Mouse (Mus musculus): ENCODE results near the gene Ms4a18. TPM values are rescaled to one million over a fixed set of nuclear protein-coding genes. Genes with fewer than 3 reads are reported as not detected.

Ms4a18 gene
- polyA plus RNA-seq, 1 experiment from 2014 or later, result not detected

DNA sequence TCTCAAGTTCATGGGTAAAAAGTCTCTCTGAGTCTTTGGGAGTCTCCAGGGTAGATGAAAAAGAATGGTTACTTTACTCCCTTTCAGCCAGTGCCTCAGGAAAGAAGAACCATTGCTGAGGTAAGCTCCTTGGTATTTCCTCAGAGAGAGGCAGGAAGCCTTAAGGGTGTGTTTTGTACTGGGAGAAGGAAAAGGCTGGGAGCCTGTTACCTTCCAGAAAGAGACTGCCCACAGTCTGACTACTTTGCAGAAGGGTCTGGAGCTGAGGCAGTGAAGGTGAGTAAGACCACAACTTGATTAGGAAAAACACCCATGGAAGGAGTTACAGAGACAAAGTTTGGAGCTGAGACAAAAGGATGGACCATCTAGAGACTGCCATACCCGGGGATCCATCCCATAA, 30.7 kb upstream of the Ms4a18 start:
- no peak overlapping the region for H3K4me3 ChIP-seq (ENCODE audit: low read depth, low read length)
- 83% methylated on average over 1 of the region's 1 CpGs for WGBS
- H3K9ac ChIP-seq (replicated peaks; ENCODE audit: low read depth, low read length), result no peak overlapping the region
- no peak overlapping the region for H3K27ac ChIP-seq (ENCODE audit: low read depth, low read length)
- no peaks in the 10 kb centered on the region for H3K4me1 ChIP-seq (ENCODE audit: control insufficient read depth, insufficient read depth, low read length)
- no peak for ATAC-seq (ENCODE audit: low read depth)
- H3K9me3 ChIP-seq (ENCODE audit: control insufficient read depth, low read length), result no peaks in the 10 kb centered on the region
- H3K27me3 ChIP-seq (ENCODE audit: control insufficient read depth, insufficient read depth, low read length), result no peaks in the 10 kb centered on the region
- H3K4me2 ChIP-seq (ENCODE audit: low read depth, low read length), result no peak overlapping the region
- H3K36me3 ChIP-seq (ENCODE audit: control insufficient read depth, insufficient read depth, low read length), result no peaks in the 10 kb centered on the region

DNA sequence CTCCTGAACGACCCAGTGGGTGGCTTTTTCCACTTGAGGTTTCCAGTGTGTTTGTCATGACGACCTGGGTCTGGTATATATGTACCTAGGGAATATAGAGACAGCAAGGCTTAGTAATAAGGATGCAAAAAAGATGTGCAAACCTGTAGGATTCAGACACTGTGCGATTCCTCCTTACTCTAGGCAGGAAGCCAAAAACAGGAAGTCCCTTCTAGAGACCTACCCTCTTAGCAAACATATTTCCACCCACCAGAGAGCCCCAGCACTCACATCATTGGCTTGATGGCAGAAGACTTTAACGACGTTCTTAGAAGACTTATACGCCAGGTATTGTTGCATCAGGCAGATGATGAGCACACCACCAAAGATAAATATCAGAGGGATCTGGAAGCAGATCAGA, 30.2 kb upstream of the Ms4a18 start:
- H3K4me1 ChIP-seq (ENCODE audit: control insufficient read depth, insufficient read depth, low read length), result no peaks in the 10 kb centered on the region
- H3K27me3 ChIP-seq (ENCODE audit: control insufficient read depth, insufficient read depth, low read length), result no peaks in the 10 kb centered on the region
- H3K4me3 ChIP-seq (ENCODE audit: low read depth, low read length), result no peak overlapping the region
- H3K27ac ChIP-seq (ENCODE audit: low read depth, low read length), result no peak overlapping the region
- H3K9me3 ChIP-seq (ENCODE audit: control insufficient read depth, low read length), result no peaks in the 10 kb centered on the region
- 82% methylated on average over 6 of the region's 6 CpGs for WGBS
- no peaks in the 10 kb centered on the region for H3K36me3 ChIP-seq (ENCODE audit: control insufficient read depth, insufficient read depth, low read length)
- ATAC-seq (ENCODE audit: low read depth), result no peak
- no peak overlapping the region for H3K4me2 ChIP-seq (ENCODE audit: low read depth, low read length)
- no peak overlapping the region for H3K9ac ChIP-seq (replicated peaks; ENCODE audit: low read depth, low read length)

DNA sequence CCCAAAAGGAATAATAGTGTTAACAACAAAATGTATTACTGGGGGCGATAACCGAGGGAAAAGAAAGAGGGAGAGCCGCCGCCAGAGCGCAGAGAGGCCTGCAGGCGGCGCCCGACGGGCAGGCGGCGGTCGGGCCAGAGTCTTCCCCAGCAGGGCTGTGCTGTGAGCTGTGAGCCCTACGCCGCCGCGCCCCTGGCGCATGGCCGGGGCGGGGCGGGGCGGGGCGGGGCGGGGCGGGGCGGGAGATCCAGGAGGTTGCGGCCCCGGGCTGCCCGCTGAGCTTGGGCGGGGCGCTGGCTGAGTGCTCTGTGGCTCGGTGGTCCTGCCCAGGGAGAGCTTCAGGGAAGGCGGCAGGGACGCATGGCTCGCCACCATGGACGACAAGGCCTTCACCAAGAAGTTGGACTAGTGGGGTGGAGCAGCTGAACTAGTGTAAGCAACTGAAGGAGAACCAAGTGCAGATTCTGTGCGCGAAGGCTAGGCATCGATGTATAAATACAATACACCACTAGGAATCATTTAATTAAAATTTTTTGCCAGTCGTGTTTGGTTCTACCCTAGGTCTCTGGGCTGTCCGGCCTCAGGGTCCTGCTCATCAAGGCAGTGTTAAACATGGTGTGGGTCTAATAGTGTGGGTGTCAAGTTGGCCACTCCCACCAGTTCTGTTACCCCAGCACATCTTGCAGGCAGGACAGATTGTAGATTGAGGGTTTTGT, 27.3 kb upstream of the Ms4a18 start:
- WGBS, result 6% methylated on average over 40 of the region's 40 CpGs
- ATAC-seq (ENCODE audit: low read depth), result peak; percentile 99
- no peaks in the 10 kb centered on the region for H3K27me3 ChIP-seq (ENCODE audit: control insufficient read depth, insufficient read depth, low read length)

DNA sequence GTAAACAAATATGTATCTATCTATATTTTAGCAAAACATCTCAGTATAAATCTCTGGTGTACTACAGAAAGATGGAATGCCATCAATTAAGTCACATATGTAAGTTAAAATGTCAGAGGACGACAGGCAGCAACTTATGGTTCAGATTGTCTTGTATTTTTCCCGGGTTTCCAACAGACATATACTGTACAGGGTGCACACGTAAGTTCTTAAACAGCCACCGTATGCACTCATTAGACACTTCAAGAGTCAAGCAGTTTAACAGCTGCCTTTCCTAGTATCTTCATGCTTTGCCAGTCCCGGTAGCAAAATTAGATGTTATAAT, 26.8 kb upstream of the Ms4a18 start:
- peak; percentile 82 for ATAC-seq (ENCODE audit: low read depth)
- Histone ChIP-seq H3K4me2 (ENCODE audit: low read depth, low read length) (peak overlapping the region; percentile 56), H3K4me1 (ENCODE audit: control insufficient read depth, insufficient read depth, low read length) (no peaks in the 10 kb centered on the region), H3K27me3 (ENCODE audit: control insufficient read depth, insufficient read depth, low read length) (no peaks in the 10 kb centered on the region), H3K27ac (ENCODE audit: low read depth, low read length) (no peak overlapping the region), H3K36me3 (ENCODE audit: control insufficient read depth, insufficient read depth, low read length) (no peaks in the 10 kb centered on the region), H3K4me3 (ENCODE audit: low read depth, low read length) (peak overlapping the region; percentile 32), H3K9ac (replicated peaks; ENCODE audit: low read depth, low read length) (peak overlapping the region; percentile 39; the same call in 1 of the 2 replicates), H3K9me3 (ENCODE audit: control insufficient read depth, low read length) (no peaks in the 10 kb centered on the region)
- 23% methylated on average over 5 of the region's 5 CpGs for WGBS

More for the DNA sequence above, 27.3 kb upstream of the Ms4a18 start:
- Histone ChIP-seq H3K4me1 (ENCODE audit: control insufficient read depth, insufficient read depth, low read length) (no peaks in the 10 kb centered on the region), H3K4me2 (ENCODE audit: low read depth, low read length) (peak overlapping the region; percentile 56), H3K4me3 (ENCODE audit: low read depth, low read length) (peak overlapping the region; percentile 32), H3K9me3 (ENCODE audit: control insufficient read depth, low read length) (no peaks in the 10 kb centered on the region), H3K36me3 (ENCODE audit: control insufficient read depth, insufficient read depth, low read length) (no peaks in the 10 kb centered on the region), H3K9ac (replicated peaks; ENCODE audit: low read depth, low read length) (peak overlapping the region; percentile 39; the same call in 1 of the 2 replicates), H3K27ac (ENCODE audit: low read depth, low read length) (no peak overlapping the region)

DNA sequence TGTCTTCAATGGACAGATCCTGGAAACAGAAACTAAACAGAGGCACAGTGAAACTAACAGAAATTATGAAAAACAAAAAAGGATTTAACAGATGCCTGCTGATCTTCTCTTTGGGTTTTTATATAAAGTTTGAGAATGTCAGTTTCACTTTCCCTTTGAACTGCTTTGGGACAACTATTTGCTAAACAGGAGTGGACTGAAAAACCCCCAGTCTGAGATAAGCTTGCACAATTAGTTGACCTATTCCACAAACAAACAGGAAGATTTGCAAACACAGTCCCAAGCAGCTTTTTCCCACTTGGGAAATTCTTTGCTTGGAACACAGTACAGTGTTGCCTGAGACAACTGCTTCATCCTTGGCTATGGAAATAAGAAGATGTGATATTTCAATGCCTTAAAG, 19.7 kb upstream of the Ms4a18 start:
- Histone ChIP-seq H3K27me3 (ENCODE audit: control insufficient read depth, insufficient read depth, low read length) (no peaks in the 10 kb centered on the region), H3K36me3 (ENCODE audit: control insufficient read depth, insufficient read depth, low read length) (no peaks in the 10 kb centered on the region), H3K4me1 (ENCODE audit: control insufficient read depth, insufficient read depth, low read length) (no peaks in the 10 kb centered on the region), H3K9ac (replicated peaks; ENCODE audit: low read depth, low read length) (no peak overlapping the region), H3K4me3 (ENCODE audit: low read depth, low read length) (no peak overlapping the region), H3K27ac (ENCODE audit: low read depth, low read length) (no peak overlapping the region), H3K9me3 (ENCODE audit: control insufficient read depth, low read length) (no peaks in the 10 kb centered on the region), H3K4me2 (ENCODE audit: low read depth, low read length) (no peak overlapping the region)
- ATAC-seq (ENCODE audit: low read depth), result no peak

DNA sequence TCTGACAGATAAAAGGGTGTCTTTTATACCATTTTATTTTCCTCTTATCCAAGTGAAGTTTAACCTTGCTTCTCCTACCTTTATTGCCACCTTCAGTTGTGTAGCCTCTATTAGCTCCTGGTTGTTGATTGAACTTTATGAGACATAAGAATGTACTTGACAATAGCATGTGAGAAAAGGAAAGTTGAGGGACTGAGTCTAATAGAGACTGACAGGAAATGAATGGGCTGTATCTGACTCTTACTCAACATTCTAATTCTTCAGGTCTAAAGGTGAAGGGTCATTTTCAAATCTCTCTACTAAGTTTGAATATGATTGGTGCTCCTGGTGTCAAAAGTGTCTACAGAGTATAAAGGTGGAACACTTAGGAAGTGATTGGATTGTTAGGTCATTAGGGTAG, 4.6 kb upstream of the Ms4a18 start:
- no peak for ATAC-seq (ENCODE audit: low read depth)

DNA sequence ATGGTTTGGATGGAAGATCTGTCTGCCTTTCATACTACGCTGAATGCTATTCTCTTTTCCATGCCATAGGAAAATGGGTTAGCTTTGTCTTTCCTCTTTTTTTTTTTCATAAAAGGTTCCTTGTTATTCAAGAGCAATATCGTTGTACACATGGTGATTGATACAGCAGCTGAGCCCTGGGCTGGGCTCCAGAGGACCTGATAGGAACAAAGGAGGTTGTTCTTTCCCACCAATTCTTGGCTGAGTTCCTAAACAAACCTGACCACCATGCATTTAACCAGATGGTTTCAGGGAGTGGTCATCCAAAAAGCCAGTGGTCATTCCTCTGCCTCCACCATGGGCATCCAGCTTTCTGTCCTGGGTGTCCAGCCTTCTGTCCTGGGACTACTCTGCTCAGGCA, 580 bp downstream of the Ms4a18 start:
- no peak for ATAC-seq (ENCODE audit: low read depth)
- H3K27ac ChIP-seq (ENCODE audit: low read depth, low read length), result no peak overlapping the region
- no peaks in the 10 kb centered on the region for H3K9me3 ChIP-seq (ENCODE audit: control insufficient read depth, low read length)
- no peaks in the 10 kb centered on the region for H3K27me3 ChIP-seq (ENCODE audit: control insufficient read depth, insufficient read depth, low read length)
- no peaks in the 10 kb centered on the region for H3K4me1 ChIP-seq (ENCODE audit: control insufficient read depth, insufficient read depth, low read length)
- H3K4me3 ChIP-seq (ENCODE audit: low read depth, low read length), result no peak overlapping the region
- H3K36me3 ChIP-seq (ENCODE audit: control insufficient read depth, insufficient read depth, low read length), result no peaks in the 10 kb centered on the region
- H3K9ac ChIP-seq (replicated peaks; ENCODE audit: low read depth, low read length), result no peak overlapping the region
- WGBS, result 67% methylated on average over 2 of the region's 2 CpGs
- H3K4me2 ChIP-seq (ENCODE audit: low read depth, low read length), result no peak overlapping the region

More for the DNA sequence above, 4.6 kb upstream of the Ms4a18 start:
- Histone ChIP-seq H3K4me2 (ENCODE audit: low read depth, low read length) (no peak overlapping the region), H3K36me3 (ENCODE audit: control insufficient read depth, insufficient read depth, low read length) (no peaks in the 10 kb centered on the region), H3K9ac (replicated peaks; ENCODE audit: low read depth, low read length) (no peak overlapping the region), H3K4me3 (ENCODE audit: low read depth, low read length) (no peak overlapping the region), H3K9me3 (ENCODE audit: control insufficient read depth, low read length) (no peaks in the 10 kb centered on the region), H3K27me3 (ENCODE audit: control insufficient read depth, insufficient read depth, low read length) (no peaks in the 10 kb centered on the region), H3K27ac (ENCODE audit: low read depth, low read length) (no peak overlapping the region), H3K4me1 (ENCODE audit: control insufficient read depth, insufficient read depth, low read length) (no peaks in the 10 kb centered on the region)

DNA sequence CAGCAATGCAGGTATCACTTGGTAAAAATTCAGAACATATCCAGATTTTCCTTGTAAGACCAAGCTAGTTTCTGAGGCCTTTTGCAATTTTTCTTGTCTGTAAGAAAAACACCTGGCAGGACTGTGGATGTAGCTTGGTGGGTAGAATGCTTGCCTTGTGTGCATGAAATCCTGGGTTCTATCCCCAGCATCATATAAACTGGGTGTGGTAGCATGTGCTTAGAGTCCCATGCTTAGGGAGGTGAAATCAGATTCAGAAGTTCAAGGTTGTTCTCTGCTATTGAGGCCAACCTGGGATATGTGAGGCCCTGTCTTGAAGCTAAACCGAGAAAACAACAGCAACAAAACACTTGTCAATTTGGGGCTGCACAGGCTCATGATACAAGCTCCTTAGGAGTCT, 1.8 kb downstream of the Ms4a18 start:
- no peak overlapping the region for H3K27ac ChIP-seq (ENCODE audit: low read depth, low read length)
- ATAC-seq (ENCODE audit: low read depth), result no peak
- H3K27me3 ChIP-seq (ENCODE audit: control insufficient read depth, insufficient read depth, low read length), result no peaks in the 10 kb centered on the region
- no peak overlapping the region for H3K4me3 ChIP-seq (ENCODE audit: low read depth, low read length)
- H3K4me1 ChIP-seq (ENCODE audit: control insufficient read depth, insufficient read depth, low read length), result no peaks in the 10 kb centered on the region
- H3K9ac ChIP-seq (replicated peaks; ENCODE audit: low read depth, low read length), result no peak overlapping the region
- WGBS, result 68% methylated on average over 1 of the region's 1 CpGs
- H3K4me2 ChIP-seq (ENCODE audit: low read depth, low read length), result no peak overlapping the region
- no peaks in the 10 kb centered on the region for H3K9me3 ChIP-seq (ENCODE audit: control insufficient read depth, low read length)
- H3K36me3 ChIP-seq (ENCODE audit: control insufficient read depth, insufficient read depth, low read length), result no peaks in the 10 kb centered on the region

DNA sequence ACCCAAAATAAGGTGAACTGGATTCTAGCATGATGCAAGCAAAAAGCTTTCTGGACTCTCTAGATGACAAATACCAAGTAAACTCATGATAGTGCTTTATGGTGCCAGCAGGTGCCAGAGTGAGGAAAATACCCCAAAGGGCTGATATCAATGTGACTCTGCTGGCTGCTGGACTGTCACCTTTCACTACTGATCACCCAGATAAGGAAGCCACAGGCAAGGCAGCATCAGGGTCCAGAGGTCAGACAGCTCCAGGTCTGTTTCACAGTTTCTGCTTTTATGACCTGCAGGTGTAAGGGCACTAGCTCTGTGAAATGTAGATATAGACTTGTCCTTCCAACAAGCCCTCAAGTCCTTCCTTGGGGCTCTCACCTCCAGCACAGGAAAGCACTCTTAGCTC, 2.4 kb downstream of the Ms4a18 start:
- H3K4me2 ChIP-seq (ENCODE audit: low read depth, low read length), result no peak overlapping the region
- H3K4me1 ChIP-seq (ENCODE audit: control insufficient read depth, insufficient read depth, low read length), result no peaks in the 10 kb centered on the region
- no peak for ATAC-seq (ENCODE audit: low read depth)
- H3K27me3 ChIP-seq (ENCODE audit: control insufficient read depth, insufficient read depth, low read length), result no peaks in the 10 kb centered on the region
- no peak overlapping the region for H3K4me3 ChIP-seq (ENCODE audit: low read depth, low read length)
- H3K9ac ChIP-seq (replicated peaks; ENCODE audit: low read depth, low read length), result no peak overlapping the region
- no peaks in the 10 kb centered on the region for H3K36me3 ChIP-seq (ENCODE audit: control insufficient read depth, insufficient read depth, low read length)
- H3K27ac ChIP-seq (ENCODE audit: low read depth, low read length), result no peak overlapping the region
- H3K9me3 ChIP-seq (ENCODE audit: control insufficient read depth, low read length), result no peaks in the 10 kb centered on the region

All from neural tube, embryonic 14.5 days (tissue).